Mouse (Mus musculus) ES-Bruce4 (cell line): ENCODE measurements around the gene Pitpnm1. TPM values are rescaled to one million over a fixed set of nuclear protein-coding genes. Genes with fewer than 3 reads are reported as not detected.
A peak's percentile ranks its signal among the peaks of the same experiment; 100 is the strongest.

Experiments used
- H3K27ac ChIP-seq: 2 replicates; pipeline ENCODE4 v1.5.1; 2012; ENCODE audit warnings: low read length, inconsistent platforms; ENCODE audit not compliant: insufficient read depth
- H3K27me3 ChIP-seq: 2 replicates; pipeline ENCODE4 v1.6.1; 2012; ENCODE audit warnings: mild to moderate bottlenecking, low read length, inconsistent platforms; ENCODE audit not compliant: control insufficient read depth, poor library complexity, insufficient read depth, severe bottlenecking
- H3K36me3 ChIP-seq: 2 replicates; pipeline ENCODE4 v1.6.1; 2012; ENCODE audit warnings: inconsistent platforms, mild to moderate bottlenecking, low read length, moderate library complexity; ENCODE audit not compliant: control insufficient read depth, poor library complexity, insufficient read depth, severe bottlenecking
- H3K4me1 ChIP-seq: one replicate; pipeline ENCODE4 v1.8.1; 2011; ENCODE audit warnings: low read length; ENCODE audit not compliant: control insufficient read depth, insufficient read depth
- H3K4me3 ChIP-seq: 2 replicates; pipeline ENCODE4 v1.5.1; 2011; ENCODE audit warnings: low read depth, mild to moderate bottlenecking, low read length
- H3K9ac ChIP-seq: 2 replicates; pipeline ENCODE4 v1.6.1; 2012; ENCODE audit warnings: low read depth, mild to moderate bottlenecking, inconsistent platforms; ENCODE audit not compliant: poor library complexity, severe bottlenecking
- H3K9me3 ChIP-seq: replicated peaks from 2 replicates; pipeline ENCODE4 v1.6.1; 2012; ENCODE audit warnings: mild to moderate bottlenecking, low read length, inconsistent platforms; ENCODE audit not compliant: control insufficient read depth, poor library complexity, insufficient read depth, severe bottlenecking
- CTCF ChIP-seq: IDR thresholded peaks from one replicate; pipeline ENCODE4 v1.8.1; 2011; ENCODE audit warnings: low read depth, low read length
- EP300 ChIP-seq: IDR thresholded peaks from 2 replicates; pipeline ENCODE4 v1.6.1; 2011; ENCODE audit warnings: low read depth, low read length; ENCODE audit not compliant: insufficient read depth
- POLR2A ChIP-seq: IDR thresholded peaks from one replicate; pipeline ENCODE4 v1.8.1; 2011; ENCODE audit warnings: low read length; ENCODE audit not compliant: insufficient read depth
- polyA plus RNA-seq: library from polyadenylated mRNA; stranded (reverse); fragments of >200 nt; gene quantifications from 2 replicates; pipeline ENCODE4 v1.2.4, GENCODE M21; 2011; ENCODE audit warnings: low read depth; ENCODE audit not compliant: missing spikeins, insufficient read depth, insufficient read length

Gene Pitpnm1
- polyA plus RNA-seq, 1 experiment, result 11.2 TPM

DNA sequence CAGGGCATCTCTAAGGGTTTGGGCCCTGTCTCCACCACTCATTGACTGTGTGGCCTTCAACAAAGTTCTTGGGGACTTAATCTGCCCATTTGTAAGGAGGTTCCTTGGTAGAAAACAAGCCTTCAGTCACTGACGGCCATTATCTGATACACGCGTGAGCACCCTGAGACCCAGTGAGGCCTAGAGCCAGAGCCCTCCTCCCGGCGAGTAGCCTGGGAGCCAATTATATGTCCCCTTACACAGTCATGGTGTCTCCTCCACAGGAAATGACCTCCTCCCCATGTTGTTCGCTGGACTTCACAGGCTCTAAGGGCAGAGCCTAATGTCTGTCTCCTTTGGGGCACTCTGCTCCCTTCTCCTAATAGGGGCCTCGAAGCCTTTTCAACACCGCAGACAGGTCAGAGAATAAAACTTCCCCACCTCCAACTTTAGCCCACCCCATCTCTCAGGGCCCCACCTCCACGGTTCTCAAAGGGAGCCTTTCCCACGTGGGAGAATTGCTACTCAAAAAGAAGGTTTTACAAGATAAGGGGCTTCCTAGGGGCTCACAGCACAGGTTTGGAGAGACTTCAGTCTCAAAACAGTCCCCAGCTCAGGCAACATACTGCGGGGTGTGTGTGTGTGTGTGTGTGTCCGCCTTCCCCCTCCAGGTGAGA is 46.7 kb downstream of the Pitpnm1 start:
- H3K27me3 ChIP-seq, result no peaks in the 10 kb centered on the region
- H3K9ac ChIP-seq, result no peak overlapping the region
- TF ChIP-seq EP300 (no peak), CTCF (no peak), POLR2A (no peak)
- H3K4me1 ChIP-seq, result peaks cover 2% of the 10 kb centered on the region
- H3K9me3 ChIP-seq, result no peaks in the 10 kb centered on the region
- no peak overlapping the region for H3K27ac ChIP-seq
- H3K4me3 ChIP-seq, result no peak overlapping the region
- 0 out of 2 replicates have a peak, but pooled peaks cover 2% of the 10 kb centered on the region for H3K36me3 ChIP-seq

DNA sequence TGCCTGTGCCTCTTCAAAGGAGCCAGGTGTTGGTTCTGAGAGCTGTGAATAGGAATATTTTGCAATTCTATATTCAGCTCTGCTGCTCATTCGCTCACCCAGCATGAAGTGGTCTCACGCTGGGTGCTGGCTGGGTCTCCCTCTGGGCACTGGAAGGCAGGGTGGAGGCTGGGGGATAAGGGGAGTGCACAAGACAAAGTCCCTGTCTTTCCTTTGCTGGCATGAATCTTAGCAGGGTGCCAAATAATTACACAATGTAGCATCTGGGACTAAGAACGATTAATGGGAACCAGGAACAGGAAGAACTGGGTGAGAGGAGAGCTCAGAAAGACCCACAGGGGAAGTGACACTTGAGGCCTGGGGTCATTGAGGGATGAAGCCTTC is 47.2 kb downstream of the Pitpnm1 start:
- Histone ChIP-seq H3K27ac (no peak overlapping the region), H3K4me3 (no peak overlapping the region), H3K4me1 (peaks cover 2% of the 10 kb centered on the region), H3K36me3 (0 out of 2 replicates have a peak, but pooled peaks cover 2% of the 10 kb centered on the region), H3K9me3 (no peaks in the 10 kb centered on the region), H3K9ac (no peak overlapping the region), H3K27me3 (no peaks in the 10 kb centered on the region)
- TF ChIP-seq POLR2A, result no peak
- TF ChIP-seq CTCF, result no peak
- no peak for TF ChIP-seq EP300

DNA sequence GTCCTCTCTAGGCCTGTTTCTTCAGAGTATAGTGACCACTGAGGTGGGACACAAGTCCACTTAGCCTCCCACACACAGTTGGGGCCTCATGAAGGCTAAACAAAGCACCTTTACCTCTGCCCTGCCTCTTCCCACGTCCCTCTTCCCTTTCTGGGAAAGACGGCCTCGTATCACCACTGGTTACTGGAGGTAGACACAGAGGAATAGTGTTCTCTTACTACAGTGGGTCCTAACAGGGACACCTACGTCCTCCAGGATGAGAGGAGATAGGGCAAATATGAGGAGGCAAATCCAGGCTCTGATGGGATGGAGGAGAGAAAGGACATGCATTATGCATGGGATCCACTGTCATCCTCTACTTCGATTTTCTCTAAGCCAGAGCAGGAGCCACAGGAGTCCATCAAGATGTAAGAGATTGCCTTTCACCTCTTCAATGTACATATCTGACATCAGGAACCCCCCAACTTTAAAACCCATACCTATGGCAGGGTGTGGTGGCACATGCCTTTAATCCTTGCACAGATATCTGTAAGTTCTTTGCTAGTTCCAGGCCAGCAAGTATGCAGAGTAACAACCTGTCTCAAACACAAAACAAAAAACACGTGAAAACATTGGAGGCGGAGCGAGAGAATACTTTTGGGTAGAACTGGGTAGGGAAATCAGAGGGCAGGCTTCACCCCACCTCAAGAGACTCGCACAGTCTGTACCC is 48.1 kb downstream of the Pitpnm1 start:
- no peaks in the 10 kb centered on the region for H3K27me3 ChIP-seq
- no peak overlapping the region for H3K27ac ChIP-seq
- no peak overlapping the region for H3K4me3 ChIP-seq
- 0 out of 2 replicates have a peak, but pooled peaks cover 2% of the 10 kb centered on the region for H3K36me3 ChIP-seq
- TF ChIP-seq EP300, result no peak
- TF ChIP-seq CTCF, result no peak
- TF ChIP-seq POLR2A, result no peak
- H3K4me1 ChIP-seq, result peaks cover 2% of the 10 kb centered on the region
- no peaks in the 10 kb centered on the region for H3K9me3 ChIP-seq
- no peak overlapping the region for H3K9ac ChIP-seq

DNA sequence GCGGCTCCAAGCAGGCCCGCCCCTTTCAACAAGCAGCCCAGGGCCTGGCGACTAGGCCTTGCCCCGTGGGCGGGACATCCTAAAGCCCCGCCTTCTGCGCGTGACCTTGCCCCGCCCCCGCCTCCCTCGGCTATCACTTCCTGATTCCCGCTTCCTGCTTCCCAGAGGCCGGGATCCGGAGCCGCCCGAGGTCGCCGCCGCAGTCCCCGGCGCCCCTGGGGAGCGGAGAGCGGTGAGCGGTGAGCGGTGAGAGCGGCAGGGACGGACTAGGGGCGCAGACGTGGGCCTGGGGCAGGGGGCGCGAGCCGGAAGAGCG is 48.7 kb downstream of the Pitpnm1 start, which contains the start of gene Coro1b:
TSS of gene Coro1b (plus strand) at position 129 of the 316 bp plus-strand sequence.
- Histone ChIP-seq H3K9me3 (no peaks in the 10 kb centered on the region), H3K4me3 (peak within 1 kb of the TSS; percentile 87), H3K36me3 (0 out of 2 replicates have a peak, but pooled peaks cover 2% of the 10 kb centered on the region), H3K27me3 (no peaks in the 10 kb centered on the region), H3K27ac (no peak within 1 kb of the TSS), H3K4me1 (peaks cover 2% of the 10 kb centered on the region), H3K9ac (peak within 1 kb of the TSS; percentile 78)
- TF ChIP-seq POLR2A (peak; percentile 16), EP300 (no peak)

DNA sequence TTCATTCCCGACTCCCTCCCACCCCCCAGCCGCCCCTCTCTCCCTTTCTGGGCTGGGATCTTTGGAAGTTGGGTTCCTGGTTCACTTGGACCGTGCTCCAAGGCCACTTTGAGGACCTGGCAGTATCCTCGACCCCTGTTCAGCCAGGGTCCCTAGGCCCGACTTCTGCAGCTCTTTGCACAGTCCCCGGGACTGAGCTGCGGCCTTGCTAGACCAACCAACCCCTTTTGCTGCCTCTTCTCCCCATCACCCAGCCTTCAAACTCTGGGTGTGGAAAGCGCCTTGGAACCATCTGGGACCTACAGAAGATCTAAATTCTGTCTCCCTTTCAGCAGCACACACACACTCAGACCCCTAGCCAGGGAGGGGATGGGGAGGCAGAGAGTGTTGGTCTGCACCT is 49.0 kb downstream of the Pitpnm1 start:
- Histone ChIP-seq H3K4me3 (peak overlapping the region; percentile 87), H3K27me3 (no peaks in the 10 kb centered on the region), H3K27ac (no peak overlapping the region), H3K4me1 (peaks cover 2% of the 10 kb centered on the region), H3K9me3 (no peaks in the 10 kb centered on the region), H3K36me3 (0 out of 2 replicates have a peak, but pooled peaks cover 2% of the 10 kb centered on the region), H3K9ac (peak overlapping the region; percentile 78)
- TF ChIP-seq POLR2A (no peak), EP300 (no peak), CTCF (no peak)

DNA sequence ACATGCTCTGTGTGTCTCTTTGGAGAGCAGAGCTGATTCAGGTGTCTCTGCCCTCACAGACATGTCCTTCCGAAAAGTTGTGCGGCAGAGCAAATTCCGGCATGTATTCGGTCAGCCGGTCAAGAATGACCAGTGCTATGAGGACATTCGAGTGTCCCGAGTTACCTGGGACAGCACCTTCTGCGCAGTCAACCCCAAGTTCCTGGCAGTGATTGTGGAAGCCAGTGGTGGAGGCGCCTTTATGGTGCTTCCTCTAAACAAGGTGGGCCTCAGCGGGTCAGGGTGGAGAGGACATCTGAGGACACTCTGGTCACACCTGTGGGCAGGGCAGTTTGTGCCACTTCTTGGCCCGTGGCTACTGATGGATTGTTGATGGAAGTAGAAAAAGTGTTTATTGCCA is 49.5 kb downstream of the Pitpnm1 start:
- no peak for TF ChIP-seq POLR2A
- no peak for TF ChIP-seq CTCF
- no peak for TF ChIP-seq EP300
- no peaks in the 10 kb centered on the region for H3K27me3 ChIP-seq
- H3K4me1 ChIP-seq, result peaks cover 2% of the 10 kb centered on the region
- H3K9ac ChIP-seq, result peak overlapping the region; percentile 78
- no peaks in the 10 kb centered on the region for H3K9me3 ChIP-seq
- H3K36me3 ChIP-seq, result 0 out of 2 replicates have a peak, but pooled peaks cover 2% of the 10 kb centered on the region
- H3K27ac ChIP-seq, result no peak overlapping the region
- peak overlapping the region; percentile 87 for H3K4me3 ChIP-seq
